Mouse (Mus musculus) embryonic fibroblast, embryonic 13.5 days (primary cell): ENCODE results near the gene Ankrd60.

Experiments used
- CTCF ChIP-seq: IDR thresholded peaks from 2 replicates; pipeline ENCODE4 v1.5.1; 2011; ENCODE audit warnings: mild to moderate bottlenecking, control low read depth, low read length, moderate library complexity, borderline replicate concordance; ENCODE audit not compliant: insufficient read depth
- POLR2A ChIP-seq: IDR thresholded peaks from 2 replicates; pipeline ENCODE4 v1.6.1; 2011; ENCODE audit warnings: low read depth, mild to moderate bottlenecking, control low read depth, low read length, moderate library complexity

DNA sequence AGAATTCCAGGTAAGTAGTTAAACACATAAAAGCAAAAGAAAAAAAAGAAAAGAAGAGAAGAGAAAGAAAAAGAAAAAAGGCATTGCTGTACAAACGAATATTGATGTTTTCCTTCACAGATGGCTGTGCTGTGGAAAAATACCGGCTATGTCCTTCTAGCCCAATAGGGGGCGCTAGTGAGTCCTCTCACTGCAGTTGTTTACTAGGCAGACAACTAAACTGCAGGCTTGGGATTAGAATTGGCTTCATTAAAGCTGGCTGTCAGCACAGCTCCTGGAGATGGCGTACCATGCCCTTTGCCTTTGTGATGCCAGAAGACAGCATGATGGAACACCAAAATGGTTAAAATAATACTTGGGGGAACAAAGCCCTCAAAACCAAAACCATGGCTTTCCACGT is 5.3 kb upstream of the Ankrd60 start:
- TF ChIP-seq CTCF (no peak), POLR2A (no peak)
